Mouse (Mus musculus): ENCODE results near the gene Diexf. TPM values are rescaled to one million over a fixed set of nuclear protein-coding genes. Genes with fewer than 3 reads are reported as not detected.

Gene Diexf
- polyA plus RNA-seq, 1 experiment from 2014 or later, result 12.6 TPM

- Histone ChIP-seq H3K4me2 (ENCODE audit: low read depth, low read length) (no peak overlapping the region), H3K27ac (ENCODE audit: low read depth, low read length) (no peak overlapping the region), H3K9ac (replicated peaks; ENCODE audit: low read depth, low read length) (no peak overlapping the region), H3K4me1 (ENCODE audit: control insufficient read depth, insufficient read depth, low read length) (no peaks in the 10 kb centered on the region), H3K4me3 (ENCODE audit: low read depth, low read length) (no peak overlapping the region), H3K9me3 (ENCODE audit: control insufficient read depth, low read length) (no peaks in the 10 kb centered on the region), H3K36me3 (ENCODE audit: control insufficient read depth, insufficient read depth, low read length) (peaks cover 17% of the 10 kb centered on the region), H3K27me3 (ENCODE audit: control insufficient read depth, insufficient read depth, low read length) (no peaks in the 10 kb centered on the region)
- ATAC-seq (ENCODE audit: low read depth), result no peak
- 90% methylated on average over 5 of the region's 5 CpGs for WGBS
Measured at GRCm38 (mm10) chr1:193102556-193102955, 27.5 kb downstream of the Diexf start.

GRCm38 (mm10) chr1:193102029-193102428 lies 28.0 kb downstream of the Diexf start:
- Histone ChIP-seq H3K36me3 (ENCODE audit: control insufficient read depth, insufficient read depth, low read length) (peaks cover 17% of the 10 kb centered on the region), H3K4me3 (ENCODE audit: low read depth, low read length) (no peak overlapping the region), H3K4me1 (ENCODE audit: control insufficient read depth, insufficient read depth, low read length) (no peaks in the 10 kb centered on the region), H3K27ac (ENCODE audit: low read depth, low read length) (no peak overlapping the region), H3K27me3 (ENCODE audit: control insufficient read depth, insufficient read depth, low read length) (no peaks in the 10 kb centered on the region), H3K4me2 (ENCODE audit: low read depth, low read length) (no peak overlapping the region), H3K9me3 (ENCODE audit: control insufficient read depth, low read length) (no peaks in the 10 kb centered on the region), H3K9ac (replicated peaks; ENCODE audit: low read depth, low read length) (no peak overlapping the region)
- ATAC-seq (ENCODE audit: low read depth), result no peak
- 60% methylated on average over 4 of the region's 4 CpGs for WGBS

GRCm38 (mm10) chr1:193098946-193099345 lies 31.1 kb downstream of the Diexf start:
- no peak overlapping the region for H3K27ac ChIP-seq (ENCODE audit: low read depth, low read length)

GRCm38 (mm10) chr1:193093596-193093995 lies 36.5 kb downstream of the Diexf start:
- Histone ChIP-seq H3K4me1 (ENCODE audit: control insufficient read depth, insufficient read depth, low read length) (no peaks in the 10 kb centered on the region), H3K36me3 (ENCODE audit: control insufficient read depth, insufficient read depth, low read length) (no peaks in the 10 kb centered on the region), H3K4me2 (ENCODE audit: low read depth, low read length) (no peak overlapping the region), H3K9me3 (ENCODE audit: control insufficient read depth, low read length) (no peaks in the 10 kb centered on the region), H3K27me3 (ENCODE audit: control insufficient read depth, insufficient read depth, low read length) (no peaks in the 10 kb centered on the region), H3K4me3 (ENCODE audit: low read depth, low read length) (no peak overlapping the region), H3K27ac (ENCODE audit: low read depth, low read length) (no peak overlapping the region), H3K9ac (replicated peaks; ENCODE audit: low read depth, low read length) (no peak overlapping the region)
- ATAC-seq (ENCODE audit: low read depth), result no peak
- 91% methylated on average over 3 of the region's 3 CpGs for WGBS

More at GRCm38 (mm10) chr1:193098946-193099345, 31.1 kb downstream of the Diexf start:
- Histone ChIP-seq H3K9ac (replicated peaks; ENCODE audit: low read depth, low read length) (no peak overlapping the region), H3K9me3 (ENCODE audit: control insufficient read depth, low read length) (no peaks in the 10 kb centered on the region), H3K27me3 (ENCODE audit: control insufficient read depth, insufficient read depth, low read length) (no peaks in the 10 kb centered on the region), H3K4me3 (ENCODE audit: low read depth, low read length) (no peak overlapping the region), H3K4me1 (ENCODE audit: control insufficient read depth, insufficient read depth, low read length) (no peaks in the 10 kb centered on the region), H3K4me2 (ENCODE audit: low read depth, low read length) (no peak overlapping the region), H3K36me3 (ENCODE audit: control insufficient read depth, insufficient read depth, low read length) (no peaks in the 10 kb centered on the region)
- no peak for ATAC-seq (ENCODE audit: low read depth)
- 85% methylated on average over 3 of the region's 3 CpGs for WGBS

GRCm38 (mm10) chr1:193092771-193093170 lies 37.3 kb downstream of the Diexf start:
- 85% methylated on average over 1 of the region's 1 CpGs for WGBS
- Histone ChIP-seq H3K4me3 (ENCODE audit: low read depth, low read length) (no peak overlapping the region), H3K4me2 (ENCODE audit: low read depth, low read length) (no peak overlapping the region), H3K9me3 (ENCODE audit: control insufficient read depth, low read length) (no peaks in the 10 kb centered on the region), H3K9ac (replicated peaks; ENCODE audit: low read depth, low read length) (no peak overlapping the region), H3K27ac (ENCODE audit: low read depth, low read length) (no peak overlapping the region), H3K27me3 (ENCODE audit: control insufficient read depth, insufficient read depth, low read length) (no peaks in the 10 kb centered on the region), H3K4me1 (ENCODE audit: control insufficient read depth, insufficient read depth, low read length) (no peaks in the 10 kb centered on the region), H3K36me3 (ENCODE audit: control insufficient read depth, insufficient read depth, low read length) (no peaks in the 10 kb centered on the region)
- ATAC-seq (ENCODE audit: low read depth), result no peak

- Histone ChIP-seq H3K4me3 (ENCODE audit: low read depth, low read length) (no peak overlapping the region), H3K36me3 (ENCODE audit: control insufficient read depth, insufficient read depth, low read length) (no peaks in the 10 kb centered on the region), H3K9me3 (ENCODE audit: control insufficient read depth, low read length) (no peaks in the 10 kb centered on the region), H3K27ac (ENCODE audit: low read depth, low read length) (peak overlapping the region; percentile 18; the same call in 1 of the 2 replicates), H3K27me3 (ENCODE audit: control insufficient read depth, insufficient read depth, low read length) (no peaks in the 10 kb centered on the region), H3K4me1 (ENCODE audit: control insufficient read depth, insufficient read depth, low read length) (no peaks in the 10 kb centered on the region), H3K4me2 (ENCODE audit: low read depth, low read length) (no peak overlapping the region), H3K9ac (replicated peaks; ENCODE audit: low read depth, low read length) (no peak overlapping the region)
- 84% methylated on average over 11 of the region's 11 CpGs for WGBS
- ATAC-seq (ENCODE audit: low read depth), result no peak
Measured at GRCm38 (mm10) chr1:193090894-193091293, 39.2 kb downstream of the Diexf start.

- Histone ChIP-seq H3K36me3 (ENCODE audit: control insufficient read depth, insufficient read depth, low read length) (no peaks in the 10 kb centered on the region), H3K27ac (ENCODE audit: low read depth, low read length) (peak overlapping the region; percentile 18; the same call in 1 of the 2 replicates), H3K9me3 (ENCODE audit: control insufficient read depth, low read length) (no peaks in the 10 kb centered on the region), H3K4me2 (ENCODE audit: low read depth, low read length) (no peak overlapping the region), H3K4me3 (ENCODE audit: low read depth, low read length) (no peak overlapping the region), H3K9ac (replicated peaks; ENCODE audit: low read depth, low read length) (no peak overlapping the region), H3K27me3 (ENCODE audit: control insufficient read depth, insufficient read depth, low read length) (no peaks in the 10 kb centered on the region), H3K4me1 (ENCODE audit: control insufficient read depth, insufficient read depth, low read length) (no peaks in the 10 kb centered on the region)
- WGBS, result 58% methylated on average over 18 of the region's 18 CpGs
- peak; percentile 59; the same call in 1 of the 2 replicates for ATAC-seq (ENCODE audit: low read depth)
Measured at GRCm38 (mm10) chr1:193090211-193090871, 39.7 kb downstream of the Diexf start.

- peak overlapping the region; percentile 34; the same call in 1 of the 2 replicates for H3K27ac ChIP-seq (ENCODE audit: low read depth, low read length)
- H3K36me3 ChIP-seq (ENCODE audit: control insufficient read depth, insufficient read depth, low read length), result no peaks in the 10 kb centered on the region
- H3K4me2 ChIP-seq (ENCODE audit: low read depth, low read length), result no peak overlapping the region
- H3K4me1 ChIP-seq (ENCODE audit: control insufficient read depth, insufficient read depth, low read length), result no peaks in the 10 kb centered on the region
- no peak overlapping the region for H3K4me3 ChIP-seq (ENCODE audit: low read depth, low read length)
- WGBS, result 83% methylated on average over 3 of the region's 3 CpGs
- ATAC-seq (ENCODE audit: low read depth), result no peak
- H3K9me3 ChIP-seq (ENCODE audit: control insufficient read depth, low read length), result no peaks in the 10 kb centered on the region
- H3K9ac ChIP-seq (replicated peaks; ENCODE audit: low read depth, low read length), result no peak overlapping the region
- no peaks in the 10 kb centered on the region for H3K27me3 ChIP-seq (ENCODE audit: control insufficient read depth, insufficient read depth, low read length)
Measured at GRCm38 (mm10) chr1:193089683-193090082, 40.4 kb downstream of the Diexf start.

- no peak overlapping the region for H3K27ac ChIP-seq (ENCODE audit: low read depth, low read length)
- H3K27me3 ChIP-seq (ENCODE audit: control insufficient read depth, insufficient read depth, low read length), result no peaks in the 10 kb centered on the region
- no peaks in the 10 kb centered on the region for H3K4me1 ChIP-seq (ENCODE audit: control insufficient read depth, insufficient read depth, low read length)
- no peaks in the 10 kb centered on the region for H3K9me3 ChIP-seq (ENCODE audit: control insufficient read depth, low read length)
- ATAC-seq (ENCODE audit: low read depth), result no peak
- no peak overlapping the region for H3K4me2 ChIP-seq (ENCODE audit: low read depth, low read length)
- WGBS, result 77% methylated on average over 6 of the region's 6 CpGs
- H3K36me3 ChIP-seq (ENCODE audit: control insufficient read depth, insufficient read depth, low read length), result no peaks in the 10 kb centered on the region
- H3K4me3 ChIP-seq (ENCODE audit: low read depth, low read length), result no peak overlapping the region
- no peak overlapping the region for H3K9ac ChIP-seq (replicated peaks; ENCODE audit: low read depth, low read length)
Measured at GRCm38 (mm10) chr1:193089211-193089610, 40.9 kb downstream of the Diexf start.
